Mouse (Mus musculus): ENCODE results near the gene Tbl1xr1.

GRCm38 (mm10) chr3:22076561-22076935 is at the start of gene Tbl1xr1:
- TF ChIP-seq CTCF (IDR thresholded peaks at IDR 0.05; ENCODE audit: borderline replicate concordance, insufficient read depth, low read length) (no peak), POLR2A (IDR thresholded peaks at IDR 0.05; ENCODE audit: low read depth, low read length) (0 out of 2 replicates have a peak, but pooled peaks have one; percentile 8)
